Mouse (Mus musculus) G1E (cell line): Measurements from ENCODE around the gene Cerk.

Experiments used
- CTCF ChIP-seq: IDR thresholded peaks from 2 replicates; pipeline ENCODE4 v1.5.1; 2012; ENCODE audit warnings: low read depth, low read length, inconsistent platforms, mixed read lengths
- GATA1 ChIP-seq: IDR thresholded peaks from 2 replicates; pipeline ENCODE4 v1.6.1; 2012; ENCODE audit warnings: borderline replicate concordance, low read length, inconsistent platforms, mixed read lengths

DNA sequence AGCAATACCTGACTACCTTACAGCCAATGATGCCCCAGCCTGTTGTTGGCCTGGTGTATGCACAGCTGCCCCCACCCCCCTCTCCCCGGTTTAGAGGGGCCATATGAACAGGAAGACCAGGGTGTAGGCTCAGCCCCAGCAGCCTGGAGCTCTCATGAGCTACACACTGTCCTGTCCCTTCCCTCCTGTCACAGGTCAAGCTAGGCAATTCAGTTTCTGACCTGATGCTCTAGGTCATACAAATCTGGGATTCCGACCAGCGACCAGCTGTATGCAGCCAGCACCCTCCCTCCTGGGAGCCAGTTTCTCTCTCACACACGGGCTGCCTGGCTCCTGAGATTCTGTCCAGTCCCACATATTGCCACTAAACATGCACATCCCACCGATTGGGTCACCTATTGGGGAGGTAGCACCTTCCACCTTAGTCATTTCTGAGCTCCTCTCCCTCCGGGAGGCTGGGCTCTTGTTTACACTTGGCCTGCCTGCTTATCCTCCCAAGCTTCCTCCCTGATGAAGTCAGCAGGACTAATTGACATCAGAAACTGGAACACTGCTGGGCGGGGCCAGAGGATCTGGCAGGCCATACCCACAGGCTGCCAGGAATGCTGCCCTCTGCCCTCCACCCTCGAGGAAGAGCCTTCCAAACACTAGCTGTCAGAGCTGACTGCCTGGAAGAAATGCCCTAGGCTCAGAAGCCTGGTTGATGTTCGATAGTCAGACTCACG lies 3.0 kb upstream of the Cerk start:
- no peak for TF ChIP-seq CTCF
- no peak for TF ChIP-seq GATA1
